Mouse (Mus musculus): ENCODE measurements around the gene Slc34a1. TPM values are rescaled to one million over a fixed set of nuclear protein-coding genes. Genes with fewer than 3 reads are reported as not detected.
"Not testable (repeated sequence)": the region's sequence is repeated elsewhere in the genome, so short reads cannot be mapped to it uniquely, and the experiment has no call there.

Gene Slc34a1
- polyA plus RNA-seq, 1 experiment from 2014 or later, result 0.07 TPM

DNA sequence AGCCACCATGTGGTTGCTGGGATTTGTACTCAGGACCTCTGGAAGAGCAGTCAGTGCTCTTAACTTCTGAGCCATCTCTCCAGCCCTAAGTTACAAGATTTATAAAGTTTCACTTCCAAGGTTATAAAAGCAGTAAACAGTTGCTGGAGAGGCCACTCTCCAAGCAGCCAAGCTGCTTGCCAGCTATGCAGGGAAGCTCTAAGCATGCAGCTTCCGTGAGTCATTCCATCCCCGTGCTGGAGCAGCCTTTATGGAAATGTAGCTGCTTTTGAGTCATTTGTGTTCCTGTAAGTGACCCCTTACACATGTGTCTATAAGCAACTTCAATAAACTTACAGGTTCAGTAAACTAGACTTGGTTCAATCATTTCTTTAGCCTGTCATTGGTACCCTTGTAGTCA lies 32.6 kb downstream of the Slc34a1 start:
- no peaks in the 10 kb centered on the region for H3K4me1 ChIP-seq (ENCODE audit: control insufficient read depth, insufficient read depth, low read length)
- H3K4me3 ChIP-seq (ENCODE audit: low read length), result no peak overlapping the region
- ATAC-seq, result no peak
- no peak overlapping the region for H3K27ac ChIP-seq (ENCODE audit: low read length)
- H3K9me3 ChIP-seq (ENCODE audit: control insufficient read depth, low read length), result no peaks in the 10 kb centered on the region
- WGBS, result 69% methylated on average over 2 of the region's 2 CpGs
- H3K27me3 ChIP-seq (replicated peaks; ENCODE audit: control insufficient read depth, insufficient read depth, low read length), result no peaks in the 10 kb centered on the region
- no peak overlapping the region for H3K4me2 ChIP-seq (ENCODE audit: low read depth, low read length)
- no peaks in the 10 kb centered on the region for H3K36me3 ChIP-seq (ENCODE audit: control insufficient read depth, insufficient read depth, low read length)
- H3K9ac ChIP-seq (ENCODE audit: low read depth, low read length), result no peak overlapping the region

DNA sequence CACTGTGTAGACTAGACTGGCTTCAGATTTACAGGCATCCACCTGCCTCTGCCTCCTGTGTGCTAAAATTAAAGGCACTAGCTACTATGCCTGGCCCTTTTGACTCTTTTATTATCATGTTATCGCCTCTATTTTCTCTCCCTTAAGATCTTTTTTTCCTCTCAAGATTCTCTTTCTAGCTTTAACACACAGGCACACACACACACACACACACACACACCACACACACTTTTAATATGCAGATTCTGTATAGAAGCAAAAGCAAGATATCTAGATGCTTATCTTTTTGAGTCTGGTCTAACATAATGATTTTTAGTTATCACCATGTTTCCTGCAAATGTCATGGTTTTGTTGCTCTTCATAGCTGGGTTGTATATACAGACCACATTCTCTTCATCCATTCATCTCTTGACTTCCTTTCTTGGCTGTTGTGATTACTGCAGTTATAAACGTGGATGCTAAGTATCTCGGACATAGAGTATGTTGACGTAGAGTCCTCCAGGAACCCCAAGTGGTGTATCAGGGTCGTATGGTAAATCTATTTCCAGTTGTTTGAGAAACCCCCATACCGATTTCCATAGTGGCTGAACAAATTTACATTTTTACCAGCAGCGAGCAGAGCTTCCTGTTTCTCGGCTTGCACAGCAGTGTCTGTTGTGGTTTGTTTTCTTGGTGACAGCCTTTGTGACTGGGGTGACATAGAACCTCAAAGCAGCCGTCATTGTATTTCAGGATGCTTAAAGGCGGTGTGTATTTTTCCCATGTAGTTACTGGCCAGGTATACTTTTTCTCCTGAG lies 34.1 kb downstream of the Slc34a1 start:
- no peak for ATAC-seq
- Histone ChIP-seq H3K9me3 (ENCODE audit: control insufficient read depth, low read length) (no peaks in the 10 kb centered on the region), H3K9ac (ENCODE audit: low read depth, low read length) (no peak overlapping the region), H3K4me3 (ENCODE audit: low read length) (no peak overlapping the region), H3K4me2 (ENCODE audit: low read depth, low read length) (no peak overlapping the region), H3K27ac (ENCODE audit: low read length) (no peak overlapping the region), H3K27me3 (replicated peaks; ENCODE audit: control insufficient read depth, insufficient read depth, low read length) (no peaks in the 10 kb centered on the region), H3K4me1 (ENCODE audit: control insufficient read depth, insufficient read depth, low read length) (no peaks in the 10 kb centered on the region), H3K36me3 (ENCODE audit: control insufficient read depth, insufficient read depth, low read length) (no peaks in the 10 kb centered on the region)
- WGBS, result 65% methylated on average over 10 of the region's 10 CpGs

- H3K9ac ChIP-seq (ENCODE audit: low read depth, low read length); H3K4me3 ChIP-seq (ENCODE audit: low read length); H3K27ac ChIP-seq (ENCODE audit: low read length); H3K4me1 ChIP-seq (ENCODE audit: control insufficient read depth, insufficient read depth, low read length); H3K9me3 ChIP-seq (ENCODE audit: control insufficient read depth, low read length); H3K4me2 ChIP-seq (ENCODE audit: low read depth, low read length); H3K36me3 ChIP-seq (ENCODE audit: control insufficient read depth, insufficient read depth, low read length); ATAC-seq; H3K27me3 ChIP-seq (replicated peaks; ENCODE audit: control insufficient read depth, insufficient read depth, low read length): not testable (repeated sequence)
- WGBS, result 81% methylated on average over 14 of the region's 15 CpGs
These were observed 39.2 kb downstream of the Slc34a1 start for GRCm38 (mm10) chr13:55437111-55437629.

- H3K9ac ChIP-seq (ENCODE audit: low read depth, low read length), result peak overlapping the region; percentile 69
- peak overlapping the region; percentile 98 for H3K27ac ChIP-seq (ENCODE audit: low read length)
- WGBS, result 34% methylated on average over 9 of the region's 9 CpGs
- no peaks in the 10 kb centered on the region for H3K27me3 ChIP-seq (replicated peaks; ENCODE audit: control insufficient read depth, insufficient read depth, low read length)
- peak overlapping the region; percentile 79 for H3K4me3 ChIP-seq (ENCODE audit: low read length)
- peaks cover 15% of the 10 kb centered on the region for H3K4me1 ChIP-seq (ENCODE audit: control insufficient read depth, insufficient read depth, low read length)
- ATAC-seq, result no peak
- H3K9me3 ChIP-seq (ENCODE audit: control insufficient read depth, low read length), result no peaks in the 10 kb centered on the region
- H3K4me2 ChIP-seq (ENCODE audit: low read depth, low read length), result peak overlapping the region; percentile 62
- no peaks in the 10 kb centered on the region for H3K36me3 ChIP-seq (ENCODE audit: control insufficient read depth, insufficient read depth, low read length)
These were observed 45.9 kb downstream of the Slc34a1 start for GRCm38 (mm10) chr13:55443799-55444285.

GRCm38 (mm10) chr13:55444286-55444936 lies 46.4 kb downstream of the Slc34a1 start:
- H3K9me3 ChIP-seq (ENCODE audit: control insufficient read depth, low read length), result no peaks in the 10 kb centered on the region
- peak overlapping the region; percentile 69 for H3K9ac ChIP-seq (ENCODE audit: low read depth, low read length)
- peak; percentile 75 for ATAC-seq
- H3K27ac ChIP-seq (ENCODE audit: low read length), result peak overlapping the region; percentile 98
- peak overlapping the region; percentile 62 for H3K4me2 ChIP-seq (ENCODE audit: low read depth, low read length)
- under 1% methylated on average over 33 of the region's 33 CpGs for WGBS
- H3K27me3 ChIP-seq (replicated peaks; ENCODE audit: control insufficient read depth, insufficient read depth, low read length), result no peaks in the 10 kb centered on the region
- no peaks in the 10 kb centered on the region for H3K36me3 ChIP-seq (ENCODE audit: control insufficient read depth, insufficient read depth, low read length)
- H3K4me3 ChIP-seq (ENCODE audit: low read length), result peak overlapping the region; percentile 79
- H3K4me1 ChIP-seq (ENCODE audit: control insufficient read depth, insufficient read depth, low read length), result peaks cover 15% of the 10 kb centered on the region

- ATAC-seq, result peak; percentile 96
- Histone ChIP-seq H3K9ac (ENCODE audit: low read depth, low read length) (peak within 1 kb of the TSS; percentile 94), H3K27ac (ENCODE audit: low read length) (peak within 1 kb of the TSS; percentile 98), H3K4me3 (ENCODE audit: low read length) (peak within 1 kb of the TSS; percentile 79), H3K36me3 (ENCODE audit: control insufficient read depth, insufficient read depth, low read length) (no peaks in the 10 kb centered on the region; the same call in 1 of the 2 replicates), H3K4me2 (ENCODE audit: low read depth, low read length) (peak within 1 kb of the TSS; percentile 74), H3K9me3 (ENCODE audit: control insufficient read depth, low read length) (no peaks in the 10 kb centered on the region), H3K4me1 (ENCODE audit: control insufficient read depth, insufficient read depth, low read length) (peaks cover 19% of the 10 kb centered on the region), H3K27me3 (replicated peaks; ENCODE audit: control insufficient read depth, insufficient read depth, low read length) (no peaks in the 10 kb centered on the region)
- under 1% methylated on average over 35 of the region's 35 CpGs for WGBS
These were observed 46.9 kb downstream of the Slc34a1 start, which contains the start of gene Grk6 for GRCm38 (mm10) chr13:55444937-55445315. Grk6 (plus strand) TSS chr13:55445072.

DNA sequence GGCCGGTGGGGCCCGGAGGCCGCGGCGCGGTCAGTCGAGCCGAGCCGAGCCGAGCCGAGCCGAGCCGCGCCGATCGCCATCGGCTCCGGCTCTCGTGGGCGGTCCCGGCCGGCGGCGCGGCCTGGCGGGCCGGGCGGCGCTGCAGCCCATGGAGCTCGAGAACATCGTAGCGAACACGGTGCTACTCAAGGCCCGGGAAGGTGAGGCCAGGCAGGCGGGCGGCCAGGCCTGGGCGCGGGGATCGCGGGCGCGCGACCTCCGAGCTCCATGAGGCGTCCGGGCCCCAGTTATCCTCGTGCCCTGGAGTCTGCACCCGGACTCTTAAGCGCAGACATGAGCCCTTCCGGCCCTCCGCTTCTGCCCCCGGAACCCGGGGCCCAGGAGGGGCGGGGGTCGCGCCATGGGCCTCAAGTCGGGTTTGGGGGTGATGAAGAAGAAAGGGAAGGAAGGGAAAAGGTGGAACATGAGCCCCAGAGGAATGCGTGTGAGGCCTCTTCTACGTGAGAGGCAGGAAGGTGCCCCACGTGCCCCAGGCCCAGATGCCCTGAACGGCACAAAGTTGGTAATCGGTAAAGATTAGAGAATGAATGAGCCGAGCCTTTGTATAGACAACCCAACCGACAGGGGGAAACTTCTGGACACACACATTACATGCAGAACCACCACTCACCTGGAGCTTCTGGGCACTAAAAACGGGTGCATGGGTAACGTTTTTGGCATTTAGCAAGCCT lies 47.5 kb downstream of the Slc34a1 start:
- peak overlapping the region; percentile 74 for H3K4me2 ChIP-seq (ENCODE audit: low read depth, low read length)
- no peaks in the 10 kb centered on the region for H3K9me3 ChIP-seq (ENCODE audit: control insufficient read depth, low read length)
- peak overlapping the region; percentile 96 for H3K27ac ChIP-seq (ENCODE audit: low read length)
- H3K4me1 ChIP-seq (ENCODE audit: control insufficient read depth, insufficient read depth, low read length), result peaks cover 19% of the 10 kb centered on the region
- peak overlapping the region; percentile 79 for H3K4me3 ChIP-seq (ENCODE audit: low read length)
- ATAC-seq, result no peak
- peak overlapping the region; percentile 94 for H3K9ac ChIP-seq (ENCODE audit: low read depth, low read length)
- H3K27me3 ChIP-seq (replicated peaks; ENCODE audit: control insufficient read depth, insufficient read depth, low read length), result no peaks in the 10 kb centered on the region
- under 1% methylated on average over 66 of the region's 66 CpGs for WGBS
- H3K36me3 ChIP-seq (ENCODE audit: control insufficient read depth, insufficient read depth, low read length), result peaks cover 2% of the 10 kb centered on the region

DNA sequence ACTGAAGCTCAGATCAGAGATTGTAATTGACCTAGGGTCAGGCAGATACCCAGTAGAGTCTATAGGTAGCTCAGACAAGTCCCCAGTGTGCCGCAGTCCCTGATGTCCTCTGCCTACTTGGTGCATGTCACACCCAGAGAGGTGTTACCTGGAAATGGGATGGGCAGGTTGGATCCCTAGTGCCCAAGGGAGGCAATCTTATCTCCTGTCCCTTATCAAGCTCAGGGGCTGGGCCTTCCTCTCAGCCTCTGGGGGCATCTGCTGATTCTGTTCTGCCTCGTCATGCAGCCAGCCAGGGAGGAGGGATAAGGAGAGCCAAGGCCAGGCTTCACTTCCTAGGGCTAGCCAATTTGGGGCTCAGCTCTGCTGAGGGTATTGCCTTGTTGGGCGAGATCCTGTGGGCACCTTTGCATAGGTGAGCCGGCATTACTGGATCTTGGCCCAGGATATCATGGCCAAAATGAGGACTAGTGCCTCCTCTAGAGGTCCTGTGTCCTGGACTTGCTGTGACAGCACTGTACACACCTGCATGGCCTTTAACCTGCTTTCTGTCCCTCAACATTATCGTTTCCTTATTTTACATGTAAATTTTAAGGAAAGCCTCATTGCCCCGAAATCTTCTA lies 48.6 kb downstream of the Slc34a1 start:
- peak overlapping the region; percentile 74 for H3K4me2 ChIP-seq (ENCODE audit: low read depth, low read length)
- H3K27ac ChIP-seq (ENCODE audit: low read length), result peak overlapping the region; percentile 96; the same call in 1 of the 2 replicates
- H3K4me1 ChIP-seq (ENCODE audit: control insufficient read depth, insufficient read depth, low read length), result peaks cover 20% of the 10 kb centered on the region
- peaks cover 6% of the 10 kb centered on the region for H3K36me3 ChIP-seq (ENCODE audit: control insufficient read depth, insufficient read depth, low read length)
- 72% methylated on average over 6 of the region's 6 CpGs for WGBS
- no peaks in the 10 kb centered on the region for H3K9me3 ChIP-seq (ENCODE audit: control insufficient read depth, low read length)
- peak; percentile 11 for ATAC-seq
- H3K4me3 ChIP-seq (ENCODE audit: low read length), result peak overlapping the region; percentile 79
- 0 out of 2 replicates have a peak overlapping the region, but pooled peaks have one; percentile 14 for H3K9ac ChIP-seq (ENCODE audit: low read depth, low read length)
- no peaks in the 10 kb centered on the region for H3K27me3 ChIP-seq (replicated peaks; ENCODE audit: control insufficient read depth, insufficient read depth, low read length)
